Mouse (Mus musculus): ENCODE data around the gene Hoxa7. TPM values are rescaled to one million over a fixed set of nuclear protein-coding genes. Genes with fewer than 3 reads are reported as not detected.

Gene Hoxa7
- total RNA-seq, 2 experiments from 2014 or later, result 19.1 to 20.1 TPM

DNA sequence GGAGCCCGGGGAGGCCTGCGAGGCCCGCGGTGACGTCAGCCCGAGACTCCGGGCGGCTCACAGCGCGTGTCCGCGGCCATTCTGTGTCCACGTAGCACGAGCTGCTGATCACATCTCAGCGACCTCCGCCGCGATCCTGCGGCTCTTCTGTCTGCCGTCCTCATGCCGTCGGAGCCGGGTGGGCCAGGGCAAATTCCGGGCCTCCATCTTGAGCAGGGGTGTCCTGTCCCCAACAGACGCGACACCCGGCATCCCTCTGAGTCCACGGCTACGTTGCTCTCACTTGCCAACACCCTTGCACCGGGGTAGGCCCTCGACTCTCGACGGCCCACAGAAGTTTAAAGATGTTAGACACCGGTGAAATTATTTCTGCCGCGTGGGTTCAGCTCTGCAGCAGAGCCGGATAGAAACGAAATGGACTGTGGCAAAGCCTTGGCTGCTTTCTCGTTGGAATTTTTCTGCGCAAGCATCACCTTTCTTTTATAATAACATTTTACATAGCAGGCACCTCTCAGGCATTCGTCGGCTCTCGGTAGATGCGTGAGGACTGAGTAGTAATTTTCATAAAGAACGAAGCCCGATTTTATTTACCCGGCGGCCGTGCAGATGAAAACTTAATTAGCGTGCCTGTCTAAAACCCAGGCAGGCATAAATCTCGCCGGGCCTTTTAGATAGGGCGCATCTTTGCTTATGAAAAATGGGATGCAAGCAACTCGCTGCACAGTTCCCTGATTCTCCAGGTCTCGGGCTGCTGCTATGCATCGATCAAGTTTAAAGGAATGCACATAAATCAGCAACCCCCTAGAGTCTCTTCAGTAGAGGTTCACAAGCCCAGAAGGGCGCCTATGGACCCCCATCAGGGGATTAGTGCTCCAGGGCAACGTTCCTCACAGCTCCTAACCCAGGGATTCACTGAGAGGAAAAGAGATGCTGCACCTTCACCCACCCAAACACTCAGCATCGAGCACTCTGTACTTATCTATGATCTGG is 32.2 kb upstream of the Hoxa7 start:
- DNase-seq, result no peak

DNA sequence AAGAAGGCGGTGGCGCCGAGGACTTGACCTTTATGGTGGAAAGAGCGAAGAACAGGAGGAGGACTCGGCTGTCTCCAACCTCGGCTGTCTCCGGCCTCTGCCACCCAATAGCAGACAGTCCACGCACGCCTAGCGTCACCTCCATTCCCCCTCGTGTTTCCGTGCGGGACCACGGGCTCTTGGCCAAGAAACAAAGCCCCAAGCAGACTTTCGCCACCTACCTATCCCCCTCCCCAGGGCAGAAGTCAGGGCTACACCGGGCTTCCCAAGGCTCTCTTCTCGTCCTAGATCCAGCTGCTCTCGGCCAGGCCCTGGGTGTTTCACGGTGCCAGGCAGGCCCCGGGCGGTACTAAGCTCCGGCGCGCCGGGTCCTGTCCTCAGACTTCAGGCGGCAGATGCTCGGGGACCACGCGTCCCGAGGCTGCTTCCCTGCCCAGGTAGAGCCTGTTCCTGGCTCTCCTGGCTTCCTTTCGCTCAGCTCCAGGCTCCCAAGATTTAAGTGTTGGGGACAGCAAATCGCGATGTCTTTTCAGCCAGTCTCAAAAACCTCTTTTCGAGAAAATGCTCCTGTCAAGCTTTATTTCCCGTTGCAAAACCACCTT is 31.2 kb upstream of the Hoxa7 start:
- no peak for DNase-seq

DNA sequence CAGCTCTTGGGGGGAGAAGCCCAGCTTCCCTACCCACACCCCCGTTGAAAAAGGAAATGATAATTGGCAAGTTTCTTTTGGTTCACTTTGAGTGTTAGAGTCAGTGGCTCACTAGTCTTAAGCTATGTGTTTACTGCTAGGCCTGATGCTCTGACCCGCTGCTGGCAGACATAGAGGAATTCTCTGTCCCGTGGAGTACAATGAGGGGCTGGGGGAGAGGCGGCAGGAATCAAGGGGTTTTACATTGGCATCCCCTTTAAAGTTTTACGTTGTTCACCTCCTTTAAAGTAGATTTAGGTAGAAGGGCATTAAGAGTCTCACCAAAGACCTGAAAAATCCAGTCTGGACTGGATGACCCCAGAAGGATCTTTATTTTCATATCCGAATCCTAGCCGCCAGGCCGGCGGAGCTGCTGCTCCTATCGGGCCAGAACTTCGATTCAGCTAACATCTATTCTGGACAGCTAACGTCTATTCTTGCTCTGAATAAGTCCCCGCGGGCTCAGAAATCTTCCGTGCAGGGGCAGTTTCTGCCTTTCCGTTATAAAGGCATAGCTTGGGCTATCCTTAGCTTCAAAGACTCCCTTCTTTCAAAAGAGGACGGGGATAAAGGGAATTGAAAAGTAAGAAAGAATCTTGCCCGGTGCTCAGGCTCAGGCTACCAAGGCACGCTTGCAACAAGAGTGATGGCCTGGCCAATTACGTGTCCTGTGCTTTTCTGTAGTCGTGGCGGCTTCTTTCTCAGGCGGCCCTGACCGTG is 30.5 kb upstream of the Hoxa7 start:
- DNase-seq, result no peak

DNA sequence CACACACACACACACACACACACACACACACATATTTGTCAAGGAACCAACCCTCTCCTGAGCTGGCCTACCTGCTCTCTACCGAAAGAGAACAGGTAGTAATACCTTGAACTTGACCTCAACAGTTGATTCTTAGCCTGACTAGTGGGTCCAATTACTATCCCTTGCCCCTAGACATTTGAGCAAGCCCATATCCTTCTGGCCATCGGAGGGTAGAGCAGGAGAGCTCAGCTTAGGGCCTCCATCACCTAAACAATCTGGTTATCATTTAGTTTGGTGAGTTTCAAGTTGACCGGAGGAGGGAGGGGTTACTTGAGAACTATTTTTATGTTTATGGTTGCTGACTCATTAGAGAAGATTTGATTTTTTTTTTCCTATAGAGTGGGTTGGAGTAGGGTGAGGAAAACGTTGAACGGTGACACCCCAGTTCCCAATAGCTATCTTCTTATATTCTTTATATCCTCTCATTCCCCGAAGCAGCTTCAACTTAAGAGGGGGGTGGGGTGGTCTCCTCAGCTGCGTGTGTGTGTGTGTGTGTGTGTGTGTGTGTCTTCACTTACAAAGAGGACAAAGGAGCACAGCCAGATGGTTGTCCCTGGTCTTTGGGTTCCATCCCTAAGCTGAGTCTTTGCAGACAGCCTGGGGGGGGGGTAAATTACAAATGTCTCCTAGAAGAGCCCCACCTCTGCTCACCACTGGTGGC is 29.7 kb upstream of the Hoxa7 start:
- no peak for DNase-seq

DNA sequence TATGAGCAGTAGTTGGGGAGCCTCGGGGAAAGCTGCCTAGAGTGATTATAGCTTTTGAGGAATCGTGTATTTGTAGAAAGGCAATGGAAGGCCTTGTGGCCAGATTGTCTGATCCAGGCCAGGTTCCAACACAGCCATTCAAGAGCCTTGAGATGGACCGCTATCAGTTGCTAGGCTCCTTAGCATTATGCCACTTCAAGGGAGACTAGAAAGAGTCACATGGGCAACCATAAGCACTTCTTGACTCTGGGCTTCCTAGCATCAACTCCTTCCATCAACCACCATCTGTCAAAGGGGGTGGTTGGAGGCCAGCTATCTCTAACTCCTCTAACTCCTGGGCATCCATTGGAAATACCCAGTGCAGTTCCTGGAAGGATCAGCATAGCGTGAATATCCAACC is 28.2 kb upstream of the Hoxa7 start:
- no peak for DNase-seq

DNA sequence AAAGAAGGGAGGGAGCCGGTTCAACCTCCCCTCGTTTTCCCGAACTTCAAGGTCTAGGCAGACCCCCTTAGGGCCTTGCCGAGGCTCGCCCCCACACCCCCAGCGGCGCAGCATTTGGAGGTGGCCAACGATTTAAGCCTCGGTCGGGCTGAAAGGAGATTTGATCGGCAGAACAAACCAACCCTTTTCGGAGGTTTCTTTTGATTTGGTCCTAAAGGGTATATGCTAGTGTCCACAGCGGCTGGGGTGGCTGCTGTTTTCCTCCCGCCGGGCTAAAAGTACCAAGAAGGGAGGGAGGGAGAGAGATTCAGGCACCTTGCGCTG is 27.7 kb upstream of the Hoxa7 start:
- no peak for DNase-seq

DNA sequence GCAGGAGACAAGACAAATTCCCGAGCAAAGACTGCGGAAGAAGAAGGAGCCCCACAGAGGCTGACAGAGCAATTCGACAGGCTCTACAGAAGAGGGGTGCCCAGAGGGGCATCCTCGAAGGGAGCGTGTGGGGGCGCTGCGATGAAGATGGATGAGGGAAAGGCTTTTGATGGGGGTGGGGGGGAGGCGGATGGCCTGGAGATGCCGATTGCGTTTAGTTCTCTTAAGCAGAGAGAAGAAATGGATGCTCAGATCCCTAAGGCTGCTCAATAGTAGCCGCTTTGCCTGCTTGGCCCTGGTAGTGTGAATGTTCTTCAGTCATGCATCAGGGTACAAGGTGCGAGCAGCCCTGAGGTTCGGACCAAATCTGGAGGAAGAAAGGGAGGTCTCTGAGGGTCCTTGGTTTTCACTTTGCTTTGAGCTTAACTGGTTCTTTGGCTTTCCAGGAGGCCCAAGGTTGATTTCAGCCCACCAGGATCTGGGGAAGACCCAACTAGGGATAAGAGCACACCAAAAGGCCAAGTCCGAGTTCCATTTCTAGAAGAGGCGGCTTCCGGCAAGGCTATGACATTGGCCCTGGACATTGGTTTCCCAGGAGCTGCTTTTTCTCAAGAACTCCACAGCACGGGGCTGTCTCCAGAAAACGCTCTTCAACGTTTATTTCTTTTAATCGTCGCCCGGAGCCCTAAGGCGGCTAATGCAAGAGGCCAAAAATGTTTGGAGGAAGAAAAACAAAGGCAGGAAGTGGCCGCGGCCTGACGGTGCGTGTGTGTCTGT is 27.2 kb upstream of the Hoxa7 start:
- no peak for DNase-seq

DNA sequence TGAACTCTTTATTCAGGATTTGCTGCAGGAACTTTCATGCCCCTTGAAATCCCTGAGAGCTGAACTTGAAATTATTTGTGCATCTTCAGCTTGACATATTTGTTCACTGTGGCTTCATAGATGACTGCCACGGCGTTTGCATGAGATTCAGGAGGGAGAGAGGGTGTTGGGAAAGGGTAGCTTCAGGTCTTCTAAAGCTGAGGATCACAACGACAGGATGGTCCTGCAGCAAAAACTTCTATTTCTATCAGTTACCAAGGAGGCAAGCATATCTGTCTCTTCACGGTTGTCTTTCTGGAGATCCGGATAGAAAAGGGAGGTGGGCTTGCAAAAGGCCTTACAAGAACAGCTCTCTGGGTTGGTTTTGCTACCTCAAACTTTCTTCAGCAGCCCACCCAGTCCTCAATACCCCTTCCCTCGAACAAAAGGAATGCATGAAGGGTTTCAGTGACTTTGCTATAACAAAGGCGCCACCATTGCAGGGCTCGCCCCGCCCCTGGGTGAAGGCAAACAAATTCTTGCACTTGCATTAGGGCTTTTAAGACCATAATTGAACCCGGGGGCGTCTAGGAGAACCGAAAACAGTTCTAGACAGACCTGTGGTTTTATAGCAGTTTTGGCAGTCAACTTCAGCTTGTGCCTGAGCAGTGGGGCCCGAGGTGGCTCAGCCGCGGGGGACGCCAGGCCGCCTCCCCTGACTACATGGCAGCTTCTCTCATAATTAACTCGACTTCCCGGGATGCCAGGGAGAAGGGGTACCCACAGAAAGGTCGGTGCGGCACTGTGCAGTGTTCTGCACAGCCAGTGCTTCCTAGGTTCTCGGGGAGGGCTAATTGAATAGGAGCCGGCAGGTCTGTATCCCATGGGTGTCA is 26.3 kb upstream of the Hoxa7 start:
- no peak for DNase-seq

DNA sequence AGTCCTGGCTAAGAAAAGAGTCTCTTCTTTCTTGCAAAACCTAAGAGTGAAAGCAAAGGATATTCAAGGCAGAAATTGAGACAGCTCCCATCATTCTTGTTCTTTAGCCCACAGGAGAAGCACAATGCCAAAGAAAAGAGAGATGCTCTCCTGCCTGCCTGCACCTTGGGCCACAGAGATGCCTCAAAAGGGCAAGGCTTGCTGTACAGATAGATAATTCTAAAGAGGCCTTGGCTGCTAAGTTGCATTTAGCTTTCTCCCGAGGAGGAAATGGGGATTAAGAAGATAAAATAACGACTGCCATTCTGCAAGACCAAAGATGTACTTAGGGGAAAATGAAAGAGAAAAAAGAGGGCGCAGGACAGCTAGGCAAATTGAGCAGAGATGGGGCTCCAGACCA is 25.3 kb upstream of the Hoxa7 start:
- DNase-seq, result no peak

DNA sequence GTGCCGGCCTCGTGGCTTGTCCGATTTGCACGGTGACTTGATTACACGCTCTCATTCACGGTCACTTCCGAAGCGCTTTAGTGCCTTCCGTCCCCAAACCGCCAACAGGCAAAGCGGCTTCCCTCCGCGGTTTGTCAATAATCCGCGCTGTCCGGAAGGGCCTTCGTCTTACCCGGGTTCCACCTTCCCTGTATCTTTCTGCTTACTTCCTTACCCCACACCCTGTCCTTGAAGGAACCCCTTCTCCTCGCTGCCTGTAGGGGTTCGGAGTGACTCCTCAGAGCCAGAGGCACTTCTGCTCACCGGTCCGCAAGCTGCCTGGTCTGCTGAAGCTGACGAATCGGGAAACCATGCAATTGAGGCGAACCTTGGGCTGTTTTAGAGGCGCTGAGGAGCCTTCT is 24.7 kb upstream of the Hoxa7 start:
- DNase-seq, result no peak

DNA sequence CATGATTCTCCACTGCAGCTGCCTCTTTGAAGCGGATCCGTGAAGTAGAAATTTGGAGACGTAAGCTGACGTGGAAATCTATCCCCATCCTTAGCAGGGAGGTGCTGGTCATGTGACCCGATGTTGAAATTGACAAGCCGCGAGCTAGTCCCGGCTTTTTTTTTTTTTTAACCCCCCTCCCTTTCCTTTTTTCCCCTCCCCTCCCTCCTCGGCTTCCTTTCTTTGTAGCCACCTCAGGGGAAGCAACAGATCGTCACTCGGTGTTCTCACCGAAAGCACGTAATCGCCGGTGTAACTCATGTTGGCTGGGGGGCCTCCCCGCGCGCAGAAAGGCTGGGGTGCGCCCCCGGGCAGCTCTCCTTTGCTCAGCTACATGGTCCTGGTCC is 24.1 kb upstream of the Hoxa7 start, which contains the start of gene Hoxa11:
Hoxa11 (minus strand) TSS at position 54 of the 386 bp plus-strand sequence.
- no peak for DNase-seq

DNA sequence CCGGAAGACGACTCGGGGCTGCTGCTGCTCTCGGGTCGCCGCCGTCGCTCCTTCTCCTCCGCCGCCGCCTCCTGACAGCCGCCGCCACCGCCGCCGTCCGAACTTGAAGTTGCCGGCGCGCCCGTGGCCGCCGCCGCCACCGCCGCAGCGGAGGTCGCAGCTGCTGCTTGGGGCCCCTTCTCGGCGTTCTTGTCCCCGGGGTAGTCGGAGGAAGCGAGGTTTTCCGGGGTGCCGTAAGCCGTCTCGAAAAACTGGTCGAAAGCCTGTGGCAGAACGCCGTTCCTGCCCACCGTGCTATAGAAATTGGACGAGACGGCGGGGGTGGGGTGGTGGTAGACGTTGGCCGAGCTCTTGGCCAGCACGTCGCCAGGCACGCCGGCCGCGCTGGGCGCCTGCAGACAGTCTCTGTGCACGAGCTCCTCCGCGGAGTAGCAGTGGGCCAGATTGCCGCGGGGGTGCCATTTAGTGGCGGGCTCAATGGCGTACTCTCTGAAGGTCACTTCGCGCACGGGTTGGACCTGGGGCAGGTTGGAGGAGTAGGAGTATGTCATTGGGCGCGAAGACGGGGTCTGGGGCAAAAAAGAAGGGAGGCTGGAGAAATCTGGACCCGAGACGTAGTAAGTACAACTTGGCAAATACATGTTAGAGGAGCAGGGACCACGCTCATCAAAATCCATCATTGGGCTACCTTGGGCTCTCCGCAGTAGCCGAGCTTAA is 23.5 kb upstream of the Hoxa7 start:
- DNase-seq, result no peak

DNA sequence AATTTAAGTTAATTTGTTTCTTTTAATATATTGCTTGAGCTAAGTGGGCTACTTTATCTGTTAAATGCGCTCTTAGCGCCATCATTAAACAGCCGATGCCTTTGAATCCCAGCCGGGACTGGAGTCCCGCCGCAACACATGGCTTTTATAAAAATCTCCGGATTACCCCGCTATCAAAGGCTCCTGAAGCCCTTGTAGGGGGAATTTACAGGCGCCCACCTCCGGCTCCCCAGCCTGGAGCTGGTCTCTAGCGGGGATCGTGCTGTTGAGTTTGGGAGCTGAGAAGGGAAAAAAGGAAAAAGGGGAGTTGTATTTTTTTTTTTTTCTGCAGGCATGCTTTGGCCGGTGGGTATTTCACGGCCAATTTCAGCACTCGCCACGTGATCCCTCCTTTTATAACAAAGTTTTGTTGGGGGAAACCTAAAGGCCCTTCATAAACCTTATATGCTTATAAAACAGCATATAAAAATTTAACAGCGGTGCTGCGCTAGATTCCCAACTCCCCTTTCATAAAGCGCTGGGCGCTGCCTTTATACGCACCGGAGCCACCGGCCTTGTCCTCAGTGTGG is 22.9 kb upstream of the Hoxa7 start:
- DNase-seq, result no peak

DNA sequence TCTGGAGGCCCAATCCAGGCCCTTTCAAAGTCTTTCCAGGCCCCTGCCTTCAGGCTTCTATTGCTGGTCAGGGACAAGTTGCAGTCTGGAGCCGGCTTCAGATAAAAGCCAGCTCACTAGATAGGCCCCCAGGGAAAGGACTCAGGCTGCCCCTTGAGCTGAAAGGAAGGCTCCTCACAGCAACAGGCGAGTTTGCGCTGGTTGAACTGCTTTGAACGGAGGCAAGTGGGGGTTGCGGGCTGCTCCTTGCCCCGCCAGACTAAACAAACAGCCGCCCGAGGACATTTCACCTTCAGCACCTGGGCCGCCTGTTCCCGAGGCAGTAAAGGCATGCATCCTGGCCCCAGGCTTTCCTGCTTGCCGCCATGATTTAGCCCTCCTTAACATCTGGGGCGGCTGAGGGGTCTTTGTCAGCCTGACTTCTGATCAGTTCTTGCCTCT is 22.0 kb upstream of the Hoxa7 start:
- no peak for DNase-seq

DNA sequence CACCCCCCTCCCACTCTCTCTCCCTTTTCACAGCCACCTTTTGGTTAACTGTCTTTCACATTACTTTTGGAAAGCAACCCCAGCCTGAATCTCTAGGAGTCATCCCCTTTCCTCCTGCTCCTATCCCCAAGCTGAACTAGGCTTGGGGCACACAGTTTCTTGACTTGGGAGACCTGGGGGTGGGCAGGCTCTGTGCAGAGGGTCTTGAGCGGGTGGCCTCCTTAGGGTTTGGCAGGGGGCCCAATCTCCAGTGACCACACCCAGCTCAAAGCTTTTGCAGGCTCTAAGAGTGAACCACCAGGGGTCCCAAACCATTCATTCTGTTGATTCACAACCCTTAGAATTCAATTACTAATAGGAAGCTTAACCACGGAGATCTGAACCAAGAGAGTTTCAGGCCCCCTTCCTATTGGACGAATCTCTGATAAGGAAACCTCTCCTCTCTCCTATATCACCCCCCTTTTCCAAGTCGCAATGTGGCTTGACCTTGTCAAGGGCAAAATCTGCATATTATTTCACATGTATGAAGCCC is 21.2 kb upstream of the Hoxa7 start:
- no peak for DNase-seq

DNA sequence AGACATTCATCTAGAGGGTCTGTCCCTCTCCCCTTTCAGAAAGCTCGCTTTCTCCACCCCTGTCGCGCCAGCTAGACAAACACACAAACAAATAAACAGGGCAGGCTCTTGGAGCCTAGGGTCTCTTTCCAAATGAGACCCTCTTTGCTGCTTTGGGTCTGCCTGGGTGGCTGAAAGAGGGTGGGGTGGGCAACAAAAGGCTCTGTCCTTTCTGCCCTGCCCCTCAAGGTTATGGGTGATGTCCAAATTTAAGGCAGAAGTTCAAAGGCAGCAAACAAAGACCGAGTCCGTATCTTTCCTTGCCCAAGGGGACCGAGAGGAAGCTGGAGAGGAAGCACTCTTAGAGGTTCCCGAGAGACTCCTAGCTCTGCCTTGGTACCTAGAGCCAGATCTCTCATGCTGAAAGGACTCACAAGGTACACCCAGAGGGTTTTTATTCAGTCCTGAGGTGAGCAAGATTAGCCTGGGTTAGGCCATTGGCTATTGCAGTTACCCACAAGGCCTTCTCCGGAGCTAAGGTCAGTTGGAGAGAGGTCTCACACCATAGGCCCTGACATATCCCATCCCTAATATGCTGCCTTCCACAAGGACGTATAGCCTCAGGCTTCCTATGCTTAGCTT is 19.5 kb upstream of the Hoxa7 start:
- DNase-seq, result no peak

DNA sequence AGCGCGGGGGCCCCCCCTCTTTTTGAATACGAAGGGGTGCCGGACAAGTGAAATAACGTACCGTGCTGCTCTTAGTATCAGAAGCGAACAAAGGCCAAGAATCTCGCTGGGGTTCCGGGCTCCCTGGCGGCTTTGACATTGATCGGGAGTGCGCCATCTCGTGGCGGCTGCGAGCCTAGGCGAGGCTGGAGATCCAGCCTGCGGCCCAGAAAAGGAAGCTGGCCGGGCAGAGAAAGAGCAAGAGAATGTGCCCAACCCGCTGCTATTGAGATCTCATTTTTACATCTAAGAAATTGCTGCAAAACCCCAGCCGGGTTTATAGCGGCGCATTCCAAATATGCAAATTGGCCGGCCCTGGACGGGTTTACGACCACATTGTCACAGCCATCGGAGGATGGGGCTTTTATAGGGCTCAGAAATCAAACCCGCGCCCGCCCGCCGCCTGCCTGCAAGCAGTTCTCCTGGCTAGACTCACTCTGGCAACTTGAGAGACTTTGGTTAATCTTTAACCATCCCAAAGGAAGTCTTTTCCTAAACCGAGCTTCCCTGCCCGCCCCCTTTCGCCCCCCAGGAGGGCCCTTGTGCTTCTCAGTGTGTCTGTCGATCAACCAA is 18.8 kb upstream of the Hoxa7 start, which contains the start of gene Hoxa10:
Hoxa10 (minus strand) TSS at position 466 of the 612 bp plus-strand sequence.
- peak; percentile 79 to 84 for DNase-seq

Data from adrenal gland, postnatal 36 days (tissue).